Mouse (Mus musculus) spleen, adult 2 months (tissue): ENCODE measurements around the gene Ebf4.

Experiments
- CTCF ChIP-seq: fragments of 200-500 bp; IDR thresholded peaks from 2 replicates; pipeline ENCODE4 v1.5.1; 2011; ENCODE audit warnings: mild to moderate bottlenecking, inconsistent platforms; ENCODE audit not compliant: insufficient read depth, insufficient read length, insufficient replicate concordance; ENCODE audit errors: extremely low read depth
- POLR2A ChIP-seq: fragments of 200-500 bp; IDR thresholded peaks from 2 replicates; pipeline ENCODE4 v1.6.1; 2011; ENCODE audit warnings: low read depth, low read length, inconsistent platforms

- TF ChIP-seq POLR2A = no peak
- TF ChIP-seq CTCF = no peak
Observed at GRCm38 (mm10) chr2:130248226-130248625, 46.7 kb upstream of the Ebf4 start.
